Mouse (Mus musculus) mesoderm, embryonic 11.5 days (tissue): Measurements from ENCODE around the gene Ppil3.

Experiments used
- DNase-seq: peaks from one replicate; pipeline ENCODE4 v3.0.0-alpha.2; 2012; ENCODE audit warnings: low read depth, low spot score

The Ppil3 gene

DNA sequence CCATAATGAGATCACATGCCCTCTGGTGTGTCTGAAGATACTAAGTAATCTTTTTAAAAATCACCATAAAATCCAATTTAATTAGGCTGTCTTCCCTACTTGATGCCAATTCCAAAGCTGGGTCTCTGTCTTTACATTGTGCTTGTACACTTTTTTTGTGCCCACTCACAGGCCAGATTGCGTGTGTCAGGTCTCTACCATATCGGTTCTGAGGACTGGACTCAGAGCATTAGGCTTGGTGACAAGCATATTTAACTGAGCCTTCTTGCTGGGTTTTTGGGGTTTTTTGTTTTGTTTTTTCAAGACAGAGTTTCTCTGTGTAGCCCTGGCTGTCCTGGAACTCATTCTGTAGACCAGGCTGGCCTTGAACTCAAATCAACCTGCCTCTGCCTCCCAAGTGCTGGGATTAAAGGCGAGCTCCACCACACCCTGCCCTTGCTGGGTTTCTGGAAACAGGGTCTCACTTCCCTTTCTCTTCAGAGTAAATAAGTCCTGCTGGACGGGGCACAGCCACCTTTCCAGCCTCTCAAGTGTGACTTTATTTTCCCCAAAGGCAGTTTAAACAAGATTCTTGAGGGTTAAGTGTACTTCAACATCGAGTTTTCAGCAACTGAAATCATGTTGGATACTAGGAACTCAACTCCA lies 35.6 kb downstream of the Ppil3 start:
- no peak for DNase-seq

DNA sequence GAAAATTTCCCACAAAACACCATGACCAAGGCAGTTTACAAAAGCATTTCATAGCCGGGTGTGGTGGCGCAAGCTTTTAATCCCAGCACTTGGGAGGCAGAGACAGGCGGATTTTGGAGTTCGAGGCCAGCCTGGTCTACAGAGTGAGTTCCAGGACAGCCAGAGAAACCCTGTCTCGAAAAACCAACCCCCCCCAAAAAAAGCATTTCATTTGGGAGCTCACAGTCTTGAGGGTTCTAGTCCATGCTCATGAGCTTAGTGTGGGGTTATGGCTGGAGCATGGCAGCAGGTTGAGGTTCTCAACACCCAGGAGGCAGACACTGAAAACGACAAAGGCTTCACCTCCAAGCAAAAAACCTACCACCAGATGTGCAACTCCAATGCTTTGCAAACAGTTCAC lies 37.1 kb downstream of the Ppil3 start:
- DNase-seq, result no peak

DNA sequence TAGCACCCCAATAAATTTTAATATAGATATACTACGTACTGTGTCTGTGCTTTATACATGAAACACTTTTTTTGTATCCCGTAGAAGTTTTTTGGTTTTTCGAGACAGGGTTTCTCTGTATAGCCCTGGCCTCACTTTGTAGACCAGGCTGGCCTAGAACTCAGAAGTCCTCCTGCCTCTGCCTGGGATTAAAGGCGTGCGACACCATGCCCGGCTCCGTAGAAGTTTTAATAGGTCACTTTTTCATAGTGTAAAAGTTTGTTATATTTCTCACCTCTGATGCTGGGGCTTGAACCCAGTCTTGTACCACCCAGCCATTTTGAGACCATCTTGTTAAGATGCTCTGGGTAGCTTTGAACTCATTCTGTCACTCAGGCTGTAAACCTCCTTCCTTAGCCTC lies 38.0 kb downstream of the Ppil3 start:
- DNase-seq, result no peak

DNA sequence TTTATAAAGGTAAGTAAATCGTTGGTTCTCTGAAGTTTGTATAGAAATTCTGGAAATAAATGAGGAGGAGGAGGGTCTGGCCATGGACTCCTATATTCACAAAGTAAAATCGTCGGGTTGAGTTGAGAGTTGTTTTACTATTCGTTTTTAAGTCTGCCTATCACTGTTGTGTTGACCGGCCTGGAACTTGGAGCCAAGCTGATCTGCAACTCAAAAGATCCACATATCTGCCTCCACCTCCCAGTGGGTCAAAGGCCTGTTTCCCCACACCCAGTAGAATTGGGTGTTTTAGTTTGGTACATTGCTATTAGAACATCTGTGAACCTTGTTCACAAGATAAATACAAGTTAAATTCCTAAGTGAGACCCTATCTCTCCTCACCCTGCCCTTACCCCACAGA lies 41.5 kb downstream of the Ppil3 start:
- DNase-seq, result no peak

- DNase-seq, result no peak
Measured at GRCm38 (mm10) chr1:58401396-58401795, 43.9 kb downstream of the Ppil3 start.

DNA sequence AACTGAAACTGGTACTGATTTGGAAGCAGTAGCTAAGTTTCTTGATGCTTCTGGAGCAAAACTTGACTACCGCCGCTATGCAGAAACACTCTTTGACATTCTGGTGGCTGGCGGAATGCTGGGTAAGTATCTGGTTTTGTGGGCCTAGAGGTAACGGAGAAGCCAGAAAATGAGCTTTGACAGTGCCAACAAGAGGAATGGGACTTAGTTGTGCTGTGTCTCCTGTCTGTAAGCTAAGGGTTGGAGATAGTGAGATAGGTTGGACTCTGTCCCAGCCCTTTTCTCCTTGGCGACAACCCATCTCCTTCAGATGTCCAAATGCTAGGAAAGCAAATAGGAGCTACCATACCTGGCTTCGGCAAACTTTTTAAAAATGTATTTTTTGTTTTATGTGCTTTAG lies 47.6 kb downstream of the Ppil3 start:
- DNase-seq, result no peak

GRCm38 (mm10) chr1:58396179-58396578 lies 49.1 kb downstream of the Ppil3 start:
- no peak for DNase-seq

DNA sequence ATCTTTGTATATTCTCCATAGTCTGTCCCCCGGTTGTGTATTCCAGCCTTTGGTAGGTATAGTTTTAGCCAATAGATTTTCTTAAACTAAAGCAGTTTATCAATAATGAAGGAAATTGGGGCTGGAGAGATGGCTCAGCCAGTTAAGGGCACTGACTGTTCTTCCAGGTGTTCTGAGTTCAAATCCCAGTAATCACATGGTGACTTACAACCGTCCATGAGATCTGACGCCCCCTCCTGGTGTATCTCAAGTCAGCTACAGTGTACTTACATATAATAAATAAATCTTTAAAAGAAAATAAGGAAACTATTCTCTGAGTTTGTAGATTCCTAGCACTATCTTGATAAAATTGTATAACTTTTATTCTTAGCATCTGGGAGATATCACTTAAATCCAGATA lies 49.9 kb downstream of the Ppil3 start:
- no peak for DNase-seq

- DNase-seq, result peak; percentile 46
Measured at GRCm38 (mm10) chr1:58393284-58394195, 51.7 kb downstream of the Ppil3 start.

GRCm38 (mm10) chr1:58392652-58393283 lies 52.5 kb downstream of the Ppil3 start, which contains the start of gene Bzw1:
Bzw1 (plus strand) TSS chr1:58392898.
- peak; percentile 95 for DNase-seq

DNA sequence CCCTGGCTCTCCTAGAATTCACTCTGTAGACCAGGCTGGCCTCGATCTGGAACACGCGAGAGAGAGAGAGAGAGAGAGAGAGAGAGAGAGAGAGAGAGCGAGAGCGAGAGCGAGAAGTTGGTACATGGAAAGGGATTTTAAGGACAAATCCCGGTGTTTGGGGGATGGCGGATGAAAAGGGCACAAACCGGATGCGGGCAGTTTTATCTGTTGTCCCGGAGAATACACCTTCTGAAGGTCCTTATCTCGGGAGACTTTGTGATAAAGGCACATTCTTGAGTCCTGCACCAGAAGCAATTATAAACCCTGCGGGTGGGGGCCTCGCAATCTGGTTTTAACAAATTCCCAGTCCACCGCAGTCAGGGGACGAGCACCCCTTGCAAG lies 53.0 kb downstream of the Ppil3 start:
- peak; percentile 45 for DNase-seq

GRCm38 (mm10) chr1:58391421-58392267 lies 53.6 kb downstream of the Ppil3 start:
- DNase-seq, result no peak

DNA sequence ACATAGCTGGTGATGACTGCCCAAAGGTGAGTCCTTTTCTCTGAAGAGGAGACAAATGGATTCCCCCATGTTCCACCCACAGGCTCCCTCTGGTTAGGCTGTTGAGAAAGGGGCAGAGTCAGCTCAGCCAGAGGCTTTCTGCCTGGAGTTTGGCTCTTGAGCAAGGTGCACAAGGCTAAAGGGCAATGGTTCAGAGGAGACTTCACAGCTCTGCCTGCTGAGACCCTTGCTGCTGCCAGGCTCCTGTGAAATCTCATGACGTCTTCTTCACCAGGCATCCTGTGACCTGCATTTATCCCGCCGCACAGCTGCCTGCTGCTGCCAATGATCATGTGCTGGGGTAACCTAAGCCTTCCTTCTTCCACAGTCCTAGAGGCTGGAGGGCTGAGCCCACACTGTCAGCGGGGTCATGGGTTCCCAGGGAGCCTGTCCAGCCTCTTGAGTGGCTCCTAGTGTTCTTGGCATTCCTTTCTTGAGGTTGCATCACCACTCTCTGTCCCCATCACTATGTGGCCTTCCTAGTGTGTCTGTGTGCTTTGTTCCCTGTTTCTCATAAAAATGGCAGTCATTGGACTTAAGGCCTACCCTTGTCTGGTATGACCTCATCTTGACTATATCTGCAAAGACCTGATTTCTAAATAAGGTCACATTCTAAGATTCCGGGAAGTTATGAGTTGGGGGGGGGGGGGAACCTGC lies 62.6 kb downstream of the Ppil3 start:
- DNase-seq, result no peak
